29 mouse cellular contexts compared by ENCODE assay signal in genomic region chr1:88521170-88521747, GRCm38 (mm10). TPM values are rescaled to one million over a fixed set of nuclear protein-coding genes. Genes with fewer than 3 reads are reported as not detected.
DNase-seq lines count a peak whose midpoint lies in the region; ATAC-seq and TF ChIP-seq lines count a peak whose summit lies in the region.
"Had no signal": no experiment of that assay in that cellular context is flagged by ENCODE, and none has a peak within 500 bp of the region (broad histone marks: within the 10 kb centered on the region; RNA-seq: fewer than 3 reads in every experiment).

No protein-coding gene starts in this region.

- DNase-seq in forebrain, embryonic 14.5 days (ENCODE audit: low spot score), result peak; percentile 59
- DNase-seq in forebrain, postnatal 0 days, result peak; percentile 41
- no peak for DNase-seq in forebrain, embryonic 10.5 days (ENCODE audit: extremely low spot score, low spot score)
- peak; percentile 31 for DNase-seq in midbrain, embryonic 14.5 days
- no peak for DNase-seq in midbrain, postnatal 0 days (ENCODE audit: low spot score)
- DNase-seq in telencephalon, adult 2 months (ENCODE audit: low read depth, low spot score), result peak; percentile 26
- DNase-seq: adrenal gland, adult 8-10 months; adrenal gland, postnatal 25 days; cerebellum, adult 11 months; cerebellum, adult 2 months; cerebellum, adult 9-11 months; cerebellum, postnatal 25 days; gastrocnemius, postnatal 25 days; heart, adult 18-20 months; heart, postnatal 10 days; heart, postnatal 36 days had no signal

- 71% methylated on average over 11 of the region's 11 CpGs for WGBS in forebrain, embryonic 14.5 days
- WGBS in forebrain, embryonic 12.5 days, result 80% methylated on average over 11 of the region's 11 CpGs
- WGBS in forebrain, postnatal 0 days, result 42% methylated on average over 11 of the region's 11 CpGs
- WGBS in forebrain, embryonic 10.5 days, result 91% methylated on average over 11 of the region's 11 CpGs
- 67% methylated on average over 11 of the region's 11 CpGs for WGBS in midbrain, embryonic 14.5 days
- 48% methylated on average over 11 of the region's 11 CpGs for WGBS in midbrain, postnatal 0 days
- 70% methylated on average over 11 of the region's 11 CpGs for WGBS in hindbrain, embryonic 16.5 days

- peak; percentile 42; the same call in 1 of the 2 replicates for ATAC-seq in forebrain, embryonic 14.5 days
- ATAC-seq in forebrain, embryonic 12.5 days (ENCODE audit: low FRiP score), result no peak
- peak; percentile 72; the same call in 1 of the 2 replicates for ATAC-seq in forebrain, postnatal 0 days
- no peak for ATAC-seq in midbrain, embryonic 14.5 days (ENCODE audit: low FRiP score, low TSS enrichment)
- no peak for ATAC-seq in midbrain, postnatal 0 days (ENCODE audit: low FRiP score)
- no peak for ATAC-seq in hindbrain, embryonic 16.5 days
- ATAC-seq: activated CD4-positive, CD25-positive, alpha-beta regulatory T cell, adult 4 months; hindbrain, postnatal 0 days; inflammation-experienced regulatory T-cells, adult 6 months; intestine, postnatal 0 days had no signal

- H3K4me3 ChIP-seq in forebrain, embryonic 14.5 days (ENCODE audit: low read depth, low read length), result no peak overlapping the region
- H3K4me3 ChIP-seq in forebrain, embryonic 12.5 days (replicated peaks), result no peak overlapping the region
- H3K4me3 ChIP-seq in forebrain, postnatal 0 days (ENCODE audit: low read depth, low read length), result no peak overlapping the region
- no peak overlapping the region for H3K4me3 ChIP-seq in forebrain, embryonic 10.5 days
- H3K4me3 ChIP-seq in midbrain, embryonic 14.5 days (replicated peaks; ENCODE audit: low read depth, low read length), result no peak overlapping the region
- H3K4me3 ChIP-seq in midbrain, postnatal 0 days (ENCODE audit: low read depth, low read length), result no peak overlapping the region
- H3K4me3 ChIP-seq in hindbrain, embryonic 16.5 days (ENCODE audit: low read length), result no peak overlapping the region
- H3K4me3 ChIP-seq: embryonic facial prominence, embryonic 12.5 days; embryonic facial prominence, embryonic 15.5 days; heart, embryonic 12.5 days; heart, embryonic 15.5 days; hindbrain, embryonic 10.5 days; hindbrain, embryonic 13.5 days had no signal

- H3K4me2 ChIP-seq in forebrain, embryonic 14.5 days (ENCODE audit: low read length), result no peak overlapping the region
- no peak overlapping the region for H3K4me2 ChIP-seq in forebrain, embryonic 12.5 days
- no peak overlapping the region for H3K4me2 ChIP-seq in forebrain, postnatal 0 days (ENCODE audit: low read depth)
- no peak overlapping the region for H3K4me2 ChIP-seq in midbrain, embryonic 14.5 days (ENCODE audit: low read length)
- no peak overlapping the region for H3K4me2 ChIP-seq in midbrain, postnatal 0 days (ENCODE audit: low read depth, low read length, poor library complexity, severe bottlenecking)
- no peak overlapping the region for H3K4me2 ChIP-seq in hindbrain, embryonic 16.5 days (ENCODE audit: low read length)
- H3K4me2 ChIP-seq: embryonic facial prominence, embryonic 12.5 days; embryonic facial prominence, embryonic 15.5 days; heart, embryonic 12.5 days; heart, embryonic 15.5 days; hindbrain, embryonic 13.5 days had no signal

- no peak for TF ChIP-seq CTCF in forebrain, postnatal 0 days (IDR thresholded peaks at IDR 0.05; ENCODE audit: low read depth)
- TF ChIP-seq CTCF in midbrain, postnatal 0 days (IDR thresholded peaks at IDR 0.05), result no peak

- no peaks in the 10 kb centered on the region for H3K27me3 ChIP-seq in forebrain, embryonic 14.5 days (replicated peaks; ENCODE audit: control insufficient read depth, insufficient read depth, low read length)
- H3K27me3 ChIP-seq in forebrain, embryonic 12.5 days, result no peaks in the 10 kb centered on the region
- H3K27me3 ChIP-seq in forebrain, postnatal 0 days (ENCODE audit: insufficient read depth, low read length), result no peaks in the 10 kb centered on the region
- no peaks in the 10 kb centered on the region for H3K27me3 ChIP-seq in forebrain, embryonic 10.5 days (ENCODE audit: poor library complexity, severe bottlenecking)
- H3K27me3 ChIP-seq in midbrain, embryonic 14.5 days (ENCODE audit: control insufficient read depth, insufficient read depth, low read length), result no peaks in the 10 kb centered on the region
- no peaks in the 10 kb centered on the region for H3K27me3 ChIP-seq in midbrain, postnatal 0 days (ENCODE audit: insufficient read depth, low read length)
- no peaks in the 10 kb centered on the region for H3K27me3 ChIP-seq in hindbrain, embryonic 16.5 days (replicated peaks; ENCODE audit: control insufficient read depth, insufficient read depth, low read length)
- H3K27me3 ChIP-seq: embryonic facial prominence, embryonic 12.5 days; embryonic facial prominence, embryonic 15.5 days; heart, embryonic 12.5 days; heart, embryonic 15.5 days; hindbrain, embryonic 13.5 days had no signal

- H3K9me3 ChIP-seq in forebrain, embryonic 14.5 days (replicated peaks; ENCODE audit: control insufficient read depth, low read length), result no peaks in the 10 kb centered on the region
- H3K9me3 ChIP-seq in forebrain, embryonic 12.5 days, result no peaks in the 10 kb centered on the region
- no peaks in the 10 kb centered on the region for H3K9me3 ChIP-seq in forebrain, postnatal 0 days (ENCODE audit: low read length)
- no peaks in the 10 kb centered on the region for H3K9me3 ChIP-seq in forebrain, embryonic 10.5 days
- no peaks in the 10 kb centered on the region for H3K9me3 ChIP-seq in midbrain, embryonic 14.5 days (ENCODE audit: control insufficient read depth, low read length)
- H3K9me3 ChIP-seq in midbrain, postnatal 0 days (ENCODE audit: low read length), result no peaks in the 10 kb centered on the region
- H3K9me3 ChIP-seq in hindbrain, embryonic 16.5 days (ENCODE audit: control insufficient read depth, low read length), result no peaks in the 10 kb centered on the region
- H3K9me3 ChIP-seq: embryonic facial prominence, embryonic 12.5 days; embryonic facial prominence, embryonic 15.5 days; heart, embryonic 12.5 days; heart, embryonic 15.5 days; hindbrain, embryonic 10.5 days; hindbrain, embryonic 13.5 days had no signal

- H3K36me3 ChIP-seq in forebrain, embryonic 14.5 days (ENCODE audit: control insufficient read depth, insufficient read depth, low read length), result no peaks in the 10 kb centered on the region
- H3K36me3 ChIP-seq in forebrain, embryonic 12.5 days (replicated peaks), result no peaks in the 10 kb centered on the region
- no peaks in the 10 kb centered on the region for H3K36me3 ChIP-seq in forebrain, postnatal 0 days (ENCODE audit: insufficient read depth)
- no peaks in the 10 kb centered on the region for H3K36me3 ChIP-seq in forebrain, embryonic 10.5 days (replicated peaks)
- H3K36me3 ChIP-seq in midbrain, embryonic 14.5 days (ENCODE audit: control insufficient read depth, insufficient read depth, low read length), result no peaks in the 10 kb centered on the region
- H3K36me3 ChIP-seq in midbrain, postnatal 0 days (ENCODE audit: insufficient read depth, low read length), result no peaks in the 10 kb centered on the region
- H3K36me3 ChIP-seq in hindbrain, embryonic 16.5 days (ENCODE audit: control insufficient read depth, insufficient read depth, low read length), result no peaks in the 10 kb centered on the region
- H3K36me3 ChIP-seq: embryonic facial prominence, embryonic 12.5 days; embryonic facial prominence, embryonic 15.5 days; heart, embryonic 12.5 days; heart, embryonic 15.5 days; hindbrain, embryonic 10.5 days; hindbrain, embryonic 13.5 days had no signal

- peak overlapping the region; percentile 27; the same call in 1 of the 2 replicates for H3K27ac ChIP-seq in forebrain, embryonic 14.5 days (ENCODE audit: low read depth, low read length)
- no peak overlapping the region for H3K27ac ChIP-seq in forebrain, embryonic 12.5 days
- H3K27ac ChIP-seq in forebrain, postnatal 0 days (ENCODE audit: low read depth, low read length), result 0 out of 2 replicates have a peak overlapping the region, but pooled peaks have one; percentile 10
- H3K27ac ChIP-seq in forebrain, embryonic 10.5 days, result no peak overlapping the region
- H3K27ac ChIP-seq in midbrain, embryonic 14.5 days (replicated peaks; ENCODE audit: low read depth, low read length), result no peak overlapping the region
- no peak overlapping the region for H3K27ac ChIP-seq in midbrain, postnatal 0 days (ENCODE audit: low read depth, low read length)
- no peak overlapping the region for H3K27ac ChIP-seq in hindbrain, embryonic 16.5 days (ENCODE audit: low read depth, low read length)
- H3K27ac ChIP-seq: embryonic facial prominence, embryonic 12.5 days; embryonic facial prominence, embryonic 15.5 days; heart, embryonic 15.5 days; hindbrain, embryonic 10.5 days; hindbrain, embryonic 13.5 days; hindbrain, postnatal 0 days had no signal

- 0 out of 2 replicates have a peak, but pooled peaks cover 2% of the 10 kb centered on the region for H3K4me1 ChIP-seq in forebrain, embryonic 14.5 days (ENCODE audit: control insufficient read depth, insufficient read depth, low read length)
- H3K4me1 ChIP-seq in forebrain, embryonic 12.5 days, result no peaks in the 10 kb centered on the region; the same call in 1 of the 2 replicates
- H3K4me1 ChIP-seq in forebrain, postnatal 0 days (ENCODE audit: insufficient read depth), result 0 out of 2 replicates have a peak, but pooled peaks cover 3% of the 10 kb centered on the region
- 0 out of 2 replicates have a peak, but pooled peaks cover 2% of the 10 kb centered on the region for H3K4me1 ChIP-seq in forebrain, embryonic 10.5 days
- no peaks in the 10 kb centered on the region for H3K4me1 ChIP-seq in midbrain, embryonic 14.5 days (ENCODE audit: control insufficient read depth, insufficient read depth, low read length)
- H3K4me1 ChIP-seq in midbrain, postnatal 0 days (ENCODE audit: insufficient read depth, low read length), result no peaks in the 10 kb centered on the region
- no peaks in the 10 kb centered on the region for H3K4me1 ChIP-seq in hindbrain, embryonic 16.5 days (ENCODE audit: control insufficient read depth, insufficient read depth, low read depth, low read length)
- H3K4me1 ChIP-seq: embryonic facial prominence, embryonic 15.5 days; hindbrain, embryonic 13.5 days had no signal

- no peak overlapping the region for H3K9ac ChIP-seq in forebrain, embryonic 14.5 days (ENCODE audit: low read length)
- no peak overlapping the region for H3K9ac ChIP-seq in forebrain, embryonic 12.5 days
- H3K9ac ChIP-seq in forebrain, postnatal 0 days, result no peak overlapping the region
- H3K9ac ChIP-seq in midbrain, embryonic 14.5 days (replicated peaks; ENCODE audit: low read length), result no peak overlapping the region
- H3K9ac ChIP-seq in midbrain, postnatal 0 days (replicated peaks; ENCODE audit: low read length, poor library complexity, severe bottlenecking), result no peak overlapping the region
- H3K9ac ChIP-seq in hindbrain, embryonic 16.5 days (ENCODE audit: low read depth, low read length), result no peak overlapping the region
- H3K9ac ChIP-seq: embryonic facial prominence, embryonic 12.5 days; embryonic facial prominence, embryonic 15.5 days; heart, embryonic 12.5 days; heart, embryonic 15.5 days; hindbrain, embryonic 13.5 days had no signal

RNA-seq across cellular contexts. Expression of gene Glrp1, which starts 11.4 kb away (rescaled TPM):
- not detected in 2 replicates for polyA plus RNA-seq in forebrain, embryonic 14.5 days (2014; fragmentation: Nextera tagmentation; extraction: Ambion mirVana)
- not detected in 2 replicates for polyA plus RNA-seq in forebrain, embryonic 12.5 days (2016; fragmentation: Nextera tagmentation; extraction: Ambion mirVana)
- total RNA-seq in forebrain, postnatal 0 days (2014; rRNA removed), result 0.08 and 0.10 TPM in 2 replicates
- 0.10 and 0.11 TPM in 2 replicates for polyA plus RNA-seq in forebrain, postnatal 0 days (2015; fragmentation: Nextera tagmentation; extraction: Ambion mirVana)
- polyA plus RNA-seq in forebrain, embryonic 10.5 days (2016; fragmentation: Nextera tagmentation; extraction: Ambion mirVana), result not detected in 2 replicates
- not detected in 2 replicates for polyA plus RNA-seq in midbrain, embryonic 14.5 days (2014; fragmentation: Nextera tagmentation; extraction: Ambion mirVana)
- total RNA-seq in midbrain, postnatal 0 days (2014; rRNA removed), result not detected in 2 replicates
- polyA plus RNA-seq in midbrain, postnatal 0 days (2015; fragmentation: Nextera tagmentation; extraction: Ambion mirVana), result 0.07 TPM in 1 of 2 replicates, not detected in the other
- not detected in 2 replicates for polyA plus RNA-seq in hindbrain, embryonic 16.5 days (2015; fragmentation: Nextera tagmentation; extraction: Ambion mirVana)
- total RNA-seq: adrenal gland, adult 8-10 months; adrenal gland, postnatal 25 days; gastrocnemius, adult 8-10 months; gastrocnemius, postnatal 25 days; heart, postnatal 36 days; hindbrain, postnatal 0 days had no signal
- polyA plus RNA-seq: activated CD4-positive, CD25-positive, alpha-beta regulatory T cell, adult 4 months; embryonic facial prominence, embryonic 12.5 days; hindbrain, embryonic 10.5 days; hindbrain, embryonic 13.5 days; hindbrain, postnatal 0 days; inflammation-experienced regulatory T-cells, adult 6 months; intestine, postnatal 0 days had no signal

Comparison
In these comparisons a context has a peak if more than half of its experiments do, and no peak if none do; other contexts are left out.
1. ATAC-seq: peak in forebrain, embryonic 14.5 days (single experiment) and forebrain, postnatal 0 days (single experiment); none in forebrain, embryonic 12.5 days (single experiment), midbrain, embryonic 14.5 days (single experiment), midbrain, postnatal 0 days (single experiment) and hindbrain, embryonic 16.5 days (single experiment).
2. DNase-seq: peak in forebrain, embryonic 14.5 days (single experiment), forebrain, postnatal 0 days (single experiment), midbrain, embryonic 14.5 days (single experiment) and telencephalon, adult 2 months (single experiment); none in forebrain, embryonic 10.5 days (single experiment) and midbrain, postnatal 0 days (single experiment).
3. H3K27ac ChIP-seq: peak in forebrain, embryonic 14.5 days (single experiment) and forebrain, postnatal 0 days (single experiment); none in forebrain, embryonic 12.5 days (single experiment), forebrain, embryonic 10.5 days (single experiment), midbrain, embryonic 14.5 days (single experiment), midbrain, postnatal 0 days (single experiment) and hindbrain, embryonic 16.5 days (single experiment).